ENCODE assay signal across 9 mouse cellular contexts in the genomic region with DNA sequence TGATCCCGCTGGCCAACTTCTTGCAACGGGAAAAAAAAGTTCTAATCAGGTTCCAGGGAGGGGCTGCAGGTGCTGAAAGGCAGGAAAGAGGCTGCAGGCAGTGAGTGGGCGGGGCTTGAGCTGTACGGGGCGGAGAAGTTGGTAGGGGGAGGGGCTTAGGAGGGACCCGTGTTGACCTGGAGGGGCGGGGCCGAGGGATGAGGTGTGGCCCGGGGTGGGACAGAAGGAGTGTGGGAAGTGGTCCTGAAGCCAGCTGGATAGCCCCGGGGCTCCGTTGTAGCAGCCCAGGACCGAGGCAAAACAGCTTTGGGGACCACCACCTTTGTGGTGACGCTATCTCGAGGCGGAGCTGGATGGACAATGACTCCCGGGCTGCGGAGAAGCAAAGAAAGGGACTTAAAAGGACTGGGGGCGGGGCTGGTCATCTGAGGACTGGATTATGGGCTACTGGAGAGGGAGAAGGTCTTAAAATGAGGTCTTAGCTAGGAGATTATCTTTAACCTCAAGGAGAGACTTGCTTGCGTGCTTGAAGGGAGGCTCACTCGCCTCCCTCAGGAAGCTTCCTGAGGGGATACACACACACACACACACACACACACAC. TPM values are rescaled to one million over a fixed set of nuclear protein-coding genes. Genes with fewer than 3 reads are reported as not detected.
A peak's percentile ranks its signal among the peaks of the same experiment; 100 is the strongest.
DNase-seq lines count a peak whose midpoint lies in the region; ATAC-seq lines count a peak whose summit lies in the region.
"Had no signal": no experiment of that assay in that cellular context is flagged by ENCODE, and none has a peak within 500 bp of the region (broad histone marks: within the 10 kb centered on the region; RNA-seq: fewer than 3 reads in every experiment).

No protein-coding gene starts in this region.

- WGBS in heart, embryonic 12.5 days = 1% methylated on average over 20 of the region's 20 CpGs
- under 1% methylated on average over 20 of the region's 20 CpGs for WGBS in hindbrain, embryonic 15.5 days
- 1% methylated on average over 20 of the region's 20 CpGs for WGBS in stomach, embryonic 16.5 days

- no peaks in the 10 kb centered on the region for H3K36me3 ChIP-seq in heart, embryonic 12.5 days
- no peaks in the 10 kb centered on the region for H3K36me3 ChIP-seq in hindbrain, embryonic 15.5 days
- H3K36me3 ChIP-seq in stomach, embryonic 16.5 days (ENCODE audit: control insufficient read depth, insufficient read depth, low read length) = no peaks in the 10 kb centered on the region

- H3K9ac ChIP-seq in heart, embryonic 12.5 days = peak overlapping the region; percentile 42; the same call in 1 of the 2 replicates
- H3K9ac ChIP-seq in hindbrain, embryonic 15.5 days = no peak overlapping the region
- H3K9ac ChIP-seq in stomach, embryonic 16.5 days (ENCODE audit: low read length) = peak overlapping the region; percentile 43; the same call in 1 of the 2 replicates

- no peak for DNase-seq in heart, adult 9 months (ENCODE audit: low spot score in 2 of 2)
- peak; percentile 70 for DNase-seq in embryo, embryonic 10 days (ENCODE audit: low spot score)
- DNase-seq in lung, postnatal 14 days = peak; percentile 33
- no peak for DNase-seq in left cerebral cortex, adult 11 months (ENCODE audit: low spot score)
- DNase-seq in right cerebral cortex, adult 2 months (ENCODE audit: low spot score in 2 of 2) = no peak

- peaks cover 32% of the 10 kb centered on the region for H3K4me1 ChIP-seq in heart, embryonic 12.5 days (replicated peaks)
- H3K4me1 ChIP-seq in hindbrain, embryonic 15.5 days (replicated peaks) = peaks cover 8% of the 10 kb centered on the region; the same call in 1 of the 2 replicates
- H3K4me1 ChIP-seq in stomach, embryonic 16.5 days (ENCODE audit: control insufficient read depth, insufficient read depth, low read length) = peaks cover 3% of the 10 kb centered on the region; the same call in 1 of the 2 replicates

- peak; percentile 71 for ATAC-seq in heart, embryonic 12.5 days (ENCODE audit: insufficient number of reproducible peaks, low FRiP score)
- ATAC-seq in hindbrain, embryonic 15.5 days (ENCODE audit: low FRiP score, low read depth) = no peak
- ATAC-seq in stomach, embryonic 16.5 days (ENCODE audit: insufficient read depth, low FRiP score) = peak; percentile 61; the same call in 1 of the 2 replicates

- H3K9me3 ChIP-seq in heart, embryonic 12.5 days (replicated peaks) = no peaks in the 10 kb centered on the region
- H3K9me3 ChIP-seq in hindbrain, embryonic 15.5 days = no peaks in the 10 kb centered on the region
- no peaks in the 10 kb centered on the region for H3K9me3 ChIP-seq in stomach, embryonic 16.5 days (replicated peaks; ENCODE audit: control insufficient read depth, low read length)

- H3K27me3 ChIP-seq in heart, embryonic 12.5 days (replicated peaks) = peaks cover 32% of the 10 kb centered on the region
- peaks cover 13% of the 10 kb centered on the region for H3K27me3 ChIP-seq in hindbrain, embryonic 15.5 days
- peaks cover 8% of the 10 kb centered on the region; the same call in 1 of the 2 replicates for H3K27me3 ChIP-seq in stomach, embryonic 16.5 days (ENCODE audit: control insufficient read depth, insufficient read depth, low read length)

- peak overlapping the region; percentile 76 for H3K4me2 ChIP-seq in heart, embryonic 12.5 days
- peak overlapping the region; percentile 56 for H3K4me2 ChIP-seq in hindbrain, embryonic 15.5 days
- H3K4me2 ChIP-seq in stomach, embryonic 16.5 days (ENCODE audit: low read depth, low read length) = peak overlapping the region; percentile 61

- peak overlapping the region; percentile 43 for H3K4me3 ChIP-seq in heart, embryonic 12.5 days
- H3K4me3 ChIP-seq in hindbrain, embryonic 15.5 days = peak overlapping the region; percentile 28
- peak overlapping the region; percentile 41 for H3K4me3 ChIP-seq in stomach, embryonic 16.5 days (replicated peaks; ENCODE audit: low read length)

- H3K27ac ChIP-seq in heart, embryonic 12.5 days (ENCODE audit: poor library complexity, severe bottlenecking) = no peak overlapping the region
- H3K27ac ChIP-seq in hindbrain, embryonic 15.5 days (replicated peaks) = no peak overlapping the region
- H3K27ac ChIP-seq in stomach, embryonic 16.5 days (ENCODE audit: low read length) = no peak overlapping the region

RNA-seq across cellular contexts. Expression of a gene that starts 4.1 kb away (rescaled TPM):
- polyA plus RNA-seq in heart, embryonic 12.5 days (2016; fragmentation: Nextera tagmentation; extraction: Ambion mirVana) = not detected in 2 replicates
- not detected in 2 replicates for polyA plus RNA-seq in hindbrain, embryonic 15.5 days (2015; fragmentation: Nextera tagmentation; extraction: Ambion mirVana)
- polyA plus RNA-seq in stomach, embryonic 16.5 days (2015; fragmentation: Nextera tagmentation; extraction: Ambion mirVana) = not detected in 2 replicates
- polyA plus RNA-seq: liver, adult 2 months had no signal

RNA-seq across cellular contexts. Expression of a gene that starts 15.0 kb away (rescaled TPM):
- 66.9 and 71.0 TPM in 2 replicates for polyA plus RNA-seq in heart, embryonic 12.5 days (2016; fragmentation: Nextera tagmentation; extraction: Ambion mirVana)
- 103 and 108 TPM in 2 replicates for polyA plus RNA-seq in hindbrain, embryonic 15.5 days (2015; fragmentation: Nextera tagmentation; extraction: Ambion mirVana)
- 56.8 and 61.0 TPM in 2 replicates for polyA plus RNA-seq in stomach, embryonic 16.5 days (2015; fragmentation: Nextera tagmentation; extraction: Ambion mirVana)

RNA-seq across cellular contexts. Expression of a gene that starts 23.3 kb away (rescaled TPM):
- 0.18 and 0.47 TPM in 2 replicates for polyA plus RNA-seq in heart, embryonic 12.5 days (2016; fragmentation: Nextera tagmentation; extraction: Ambion mirVana)
- 0.48 and 0.54 TPM in 2 replicates for polyA plus RNA-seq in hindbrain, embryonic 15.5 days (2015; fragmentation: Nextera tagmentation; extraction: Ambion mirVana)
- polyA plus RNA-seq in stomach, embryonic 16.5 days (2015; fragmentation: Nextera tagmentation; extraction: Ambion mirVana) = 0.39 and 1.6 TPM in 2 replicates
- polyA plus RNA-seq: liver, adult 2 months had no signal

RNA-seq across cellular contexts. Expression of a gene that starts 24.0 kb away (rescaled TPM):
- polyA plus RNA-seq in heart, embryonic 12.5 days (2016; fragmentation: Nextera tagmentation; extraction: Ambion mirVana) = not detected in 2 replicates
- polyA plus RNA-seq in hindbrain, embryonic 15.5 days (2015; fragmentation: Nextera tagmentation; extraction: Ambion mirVana) = not detected in 2 replicates
- polyA plus RNA-seq in stomach, embryonic 16.5 days (2015; fragmentation: Nextera tagmentation; extraction: Ambion mirVana) = not detected in 2 replicates
- polyA plus RNA-seq: liver, adult 2 months had no signal

RNA-seq across cellular contexts. Expression of a gene that starts 44.4 kb away (rescaled TPM):
- not detected in 2 replicates for polyA plus RNA-seq in heart, embryonic 12.5 days (2016; fragmentation: Nextera tagmentation; extraction: Ambion mirVana)
- not detected in 2 replicates for polyA plus RNA-seq in hindbrain, embryonic 15.5 days (2015; fragmentation: Nextera tagmentation; extraction: Ambion mirVana)
- 0.45 and 0.87 TPM in 2 replicates for polyA plus RNA-seq in stomach, embryonic 16.5 days (2015; fragmentation: Nextera tagmentation; extraction: Ambion mirVana)
- polyA plus RNA-seq: liver, adult 2 months had no signal

Comparison
In these comparisons a context has a peak if more than half of its experiments do, and no peak if none do; other contexts are left out.
1. DNase-seq: peak in embryo, embryonic 10 days (single experiment) and lung, postnatal 14 days (single experiment); none in heart, adult 9 months (0 of 2), left cerebral cortex, adult 11 months (single experiment) and right cerebral cortex, adult 2 months (0 of 2).
2. Peak in every context shown above with its lines, with median percentiles within 50 percentile points of each other: H3K4me2 ChIP-seq and H3K4me3 ChIP-seq.